Mouse (Mus musculus): ENCODE data around the gene Khsrp. TPM values are rescaled to one million over a fixed set of nuclear protein-coding genes. Genes with fewer than 3 reads are reported as not detected.
"Not testable (repeated sequence)": the region's sequence is repeated elsewhere in the genome, so short reads cannot be mapped to it uniquely, and the experiment has no call there.

Gene Khsrp
- polyA plus RNA-seq (2012; rRNA removed): 45.6 and 60.9 TPM in 2 replicates

DNA sequence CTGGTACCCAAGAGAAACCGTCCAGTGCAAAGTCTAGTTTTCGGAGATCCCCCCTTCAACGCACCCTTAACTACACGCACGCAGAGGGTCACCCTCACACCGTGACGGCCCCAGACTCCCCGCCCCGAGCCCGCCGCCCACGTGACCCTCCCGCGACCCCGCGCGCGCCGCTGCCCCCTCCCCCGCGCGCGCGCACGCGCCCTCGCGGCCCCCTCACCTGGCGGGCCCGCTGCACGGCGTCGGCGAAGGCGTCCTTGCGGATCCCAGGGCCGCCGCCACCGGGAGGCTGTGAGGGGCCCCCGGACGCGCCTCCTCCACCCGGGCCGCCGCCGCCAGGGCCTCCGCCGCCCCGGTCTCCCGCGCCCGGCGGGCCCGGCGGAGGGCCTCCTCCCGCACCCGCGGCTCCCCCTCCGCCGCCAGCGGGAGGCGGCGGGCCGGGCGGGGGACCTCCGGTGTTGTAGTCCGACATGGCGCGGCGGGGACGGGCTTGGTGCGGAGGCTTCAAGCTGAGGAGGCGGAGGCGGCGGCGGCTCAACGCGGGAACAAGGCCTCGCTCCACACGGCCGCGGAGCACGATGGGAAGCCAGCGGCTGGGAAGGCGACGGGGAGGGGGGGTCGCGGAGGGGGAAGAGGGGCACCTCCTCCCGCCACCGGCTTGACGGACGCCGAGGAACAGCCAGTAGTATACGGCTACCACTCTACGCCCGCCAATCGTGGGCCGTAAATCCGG lies at the start of gene Khsrp:
Gene Khsrp, minus strand, starts transcription at position 592 of the 730 bp plus-strand sequence.
- DNase-seq (ENCODE audit: low read depth, low spot score): no peak
- 1% methylated on average over 97 of the region's 99 CpGs for WGBS

GRCm38 (mm10) chr17:57079919-57080318 lies 48.6 kb upstream of the Khsrp start:
- no peak for DNase-seq (ENCODE audit: low read depth, low spot score)
- WGBS: 42% methylated on average over 3 of the region's 3 CpGs

- DNase-seq (ENCODE audit: low read depth, low spot score): no peak
- 52% methylated on average over 6 of the region's 6 CpGs for WGBS
Observed at GRCm38 (mm10) chr17:57078336-57078735, 47.0 kb upstream of the Khsrp start, which contains the start of gene Dennd1c. Dennd1c (minus strand) TSS chr17:57078514.

- no peak for DNase-seq (ENCODE audit: low read depth, low spot score)
- 38% methylated on average over 3 of the region's 3 CpGs for WGBS
Observed at GRCm38 (mm10) chr17:57076916-57077315, 45.6 kb upstream of the Khsrp start.

GRCm38 (mm10) chr17:57070699-57071098 lies 39.4 kb upstream of the Khsrp start:
- 11% methylated on average over 11 of the region's 11 CpGs for WGBS
- no peak for DNase-seq (ENCODE audit: low read depth, low spot score)

DNA sequence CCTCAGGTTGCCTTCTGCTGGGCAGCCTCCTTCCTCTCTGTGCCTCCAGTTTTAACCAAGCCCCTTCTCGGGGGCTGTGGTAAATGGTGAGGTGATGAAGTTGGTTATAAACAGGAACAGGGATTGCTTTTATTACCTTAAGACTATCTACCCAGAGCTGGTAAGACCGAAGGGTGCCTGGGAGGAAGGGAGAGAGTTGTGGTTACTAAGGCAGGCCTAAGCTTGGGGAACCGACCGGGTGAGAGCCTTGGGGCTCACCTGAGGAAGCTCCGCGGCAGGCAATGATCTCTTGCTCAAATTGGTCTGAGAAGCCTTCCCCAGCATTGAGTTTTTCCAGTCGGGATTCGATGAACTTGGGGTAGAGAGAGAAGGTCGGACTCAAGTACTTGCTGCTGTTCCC lies 39.0 kb upstream of the Khsrp start:
- no peak for DNase-seq (ENCODE audit: low read depth, low spot score)
- 13% methylated on average over 9 of the region's 9 CpGs for WGBS

DNA sequence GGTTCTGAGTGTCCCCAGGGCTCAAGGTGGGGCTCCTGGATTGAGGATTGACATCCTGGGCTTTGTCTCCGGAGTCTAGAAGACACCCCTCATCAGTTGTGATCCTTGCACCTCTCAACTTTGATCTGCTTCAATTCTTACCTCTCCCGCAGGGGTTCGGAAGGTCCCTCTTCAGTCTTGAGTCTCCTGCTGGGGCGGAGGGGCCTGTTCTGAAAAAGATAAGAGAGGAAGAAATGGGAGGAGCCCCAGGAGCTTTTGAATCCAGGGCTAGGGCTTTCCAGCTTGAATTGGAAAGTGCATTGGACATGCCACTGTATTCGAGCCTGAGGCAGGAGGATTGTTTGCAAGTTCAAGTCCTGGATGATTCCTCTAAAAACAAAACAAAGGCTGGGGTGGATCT lies 35.6 kb upstream of the Khsrp start:
- no peak for DNase-seq (ENCODE audit: low read depth, low spot score)
- WGBS: 76% methylated on average over 5 of the region's 5 CpGs

DNA sequence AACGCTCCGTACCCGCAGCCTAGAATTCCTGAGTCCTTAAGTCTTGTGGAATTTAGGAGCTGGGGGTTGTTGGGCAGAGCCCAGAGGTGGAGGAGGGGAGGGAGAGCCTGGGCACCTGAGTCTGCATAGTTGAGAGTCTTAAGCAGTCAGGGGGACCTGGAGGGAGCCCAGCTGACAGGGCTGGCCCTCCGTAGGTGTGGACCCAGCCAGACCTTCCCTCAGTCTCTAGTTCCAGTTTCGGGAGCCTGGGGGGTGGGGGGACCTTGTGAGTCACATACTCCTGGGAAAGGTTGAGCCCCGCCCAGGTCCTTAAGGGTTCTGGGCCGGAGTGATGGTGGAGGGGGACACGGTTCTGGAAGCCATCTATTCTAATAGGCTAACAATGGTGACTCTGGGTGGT lies 31.7 kb upstream of the Khsrp start:
- no peak for DNase-seq (ENCODE audit: low read depth, low spot score)
- WGBS: 15% methylated on average over 8 of the region's 8 CpGs

GRCm38 (mm10) chr17:57062548-57062947 lies 31.2 kb upstream of the Khsrp start:
- DNase-seq (ENCODE audit: low read depth, low spot score): no peak

DNA sequence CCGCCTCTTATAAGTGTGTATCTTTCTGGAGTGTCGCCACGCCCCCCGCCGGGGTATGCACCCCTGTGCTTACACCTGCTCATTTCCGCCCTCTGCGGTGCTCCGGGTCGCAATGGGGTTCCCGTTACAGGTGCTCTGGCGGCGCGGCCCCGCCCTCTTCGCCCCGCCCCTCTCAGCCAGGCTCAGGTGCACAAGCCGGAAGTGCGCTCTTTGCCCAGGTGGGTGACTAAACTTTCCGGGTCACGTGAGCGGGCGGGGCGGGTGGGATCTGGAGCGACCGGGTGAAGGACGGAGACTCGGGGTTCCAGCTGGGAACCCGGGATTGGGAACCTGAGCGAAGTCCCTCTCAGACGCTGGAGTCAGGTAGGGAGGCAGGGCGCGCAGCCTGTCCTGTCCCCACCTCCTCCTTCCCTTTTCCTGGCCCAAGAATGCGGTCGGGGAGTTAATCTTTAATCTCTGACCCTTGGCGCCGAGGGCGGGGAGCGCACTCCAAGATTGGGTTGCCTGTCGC lies 30.7 kb upstream of the Khsrp start:
- 1% methylated on average over 39 of the region's 39 CpGs for WGBS
- DNase-seq (ENCODE audit: low read depth, low spot score): peak; percentile 86

More at GRCm38 (mm10) chr17:57062548-57062947, 31.2 kb upstream of the Khsrp start:
- WGBS: 2% methylated on average over 22 of the region's 22 CpGs

DNA sequence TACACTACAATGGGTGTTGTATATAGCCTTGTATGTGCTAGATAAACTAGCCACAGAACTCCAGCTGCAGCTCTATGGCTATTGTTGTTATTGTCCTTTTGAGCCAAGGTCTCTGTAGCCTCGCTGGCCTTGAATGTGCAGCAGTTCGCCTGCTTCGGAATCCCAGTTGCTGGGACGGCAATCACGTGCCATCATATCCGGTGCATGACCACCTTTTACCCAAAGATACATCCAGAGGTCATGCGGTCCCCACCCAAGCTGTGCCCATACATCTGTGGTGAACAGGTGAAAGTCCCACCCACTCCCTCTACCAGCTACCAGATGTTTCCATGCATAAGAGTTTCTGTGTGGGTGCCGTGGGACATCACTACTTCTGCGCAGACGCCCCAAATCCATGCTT lies 29.7 kb upstream of the Khsrp start:
- DNase-seq (ENCODE audit: low read depth, low spot score): peak; percentile 42
- WGBS: 21% methylated on average over 10 of the region's 10 CpGs

DNA sequence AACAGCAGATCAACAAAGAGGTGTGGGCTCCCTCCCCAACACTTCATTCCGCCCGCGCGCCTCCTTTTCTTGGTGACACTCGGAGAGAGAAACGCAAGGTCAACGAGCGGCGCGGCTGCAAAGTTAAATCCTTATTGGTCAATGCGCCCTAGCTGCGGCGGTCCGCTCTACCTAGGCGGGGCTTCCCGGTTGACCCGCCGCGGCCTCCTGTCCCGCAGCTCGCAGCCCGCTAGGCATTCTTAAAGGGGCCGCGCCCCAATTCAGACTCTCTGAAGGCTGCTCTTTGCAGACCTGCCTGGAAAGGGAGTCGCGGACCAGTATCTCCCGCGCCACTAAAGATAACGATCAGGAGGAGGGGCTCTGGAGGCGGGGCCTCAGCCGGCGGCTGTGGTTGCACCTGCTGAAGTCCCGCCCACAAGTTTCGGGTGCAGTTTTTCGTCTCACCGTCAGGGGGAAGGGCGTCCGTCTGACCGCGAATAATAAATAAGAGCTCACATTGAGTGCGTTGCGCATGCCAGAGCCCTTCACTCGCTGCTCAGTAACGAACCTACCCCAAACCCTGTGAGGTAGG lies 29.0 kb upstream of the Khsrp start:
- peak; percentile 93 for DNase-seq (ENCODE audit: low read depth, low spot score)
- WGBS: under 1% methylated on average over 44 of the region's 44 CpGs

DNA sequence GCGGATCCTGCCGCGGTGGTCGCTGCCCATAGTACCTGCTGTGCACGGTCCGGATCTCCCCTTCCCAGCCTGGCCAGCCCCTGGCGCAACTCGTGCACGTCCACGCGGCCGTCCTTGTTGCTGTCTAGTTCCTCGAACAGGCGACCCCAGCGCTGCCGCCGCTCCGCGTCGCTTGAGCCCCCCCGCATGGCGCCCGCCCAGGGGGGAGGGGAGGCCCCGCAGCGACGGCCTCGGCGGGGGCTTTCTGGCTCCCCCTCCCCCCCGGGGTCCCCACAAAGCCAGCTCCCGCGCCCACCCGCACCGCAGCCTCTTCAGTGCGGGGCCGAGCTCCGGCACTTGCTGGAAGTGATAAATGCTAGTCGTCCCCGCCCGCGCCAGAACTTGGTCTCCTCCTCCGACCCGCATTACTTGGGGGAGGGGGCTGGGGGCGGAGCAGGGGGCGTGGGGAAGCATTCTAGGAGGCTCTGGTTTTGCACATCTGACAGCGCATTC lies 28.2 kb upstream of the Khsrp start, which contains the start of gene Slc25a23:
Gene Slc25a23, minus strand, starts transcription at position 378 of the 492 bp plus-strand sequence.
- DNase-seq (ENCODE audit: low read depth, low spot score): no peak
- 0% methylated on average over 34 of the region's 45 CpGs for WGBS

GRCm38 (mm10) chr17:57058891-57059485 lies 27.7 kb upstream of the Khsrp start, which contains the start of gene Crb3:
Crb3 (plus strand) TSS chr17:57059105.
- DNase-seq (ENCODE audit: low read depth, low spot score): no peak
- WGBS: 5% methylated on average over 13 of the region's 22 CpGs

- DNase-seq (ENCODE audit: low read depth, low spot score): no peak
- WGBS: 70% methylated on average over 3 of the region's 3 CpGs
Observed at GRCm38 (mm10) chr17:57056246-57056645, 24.9 kb upstream of the Khsrp start.

- DNase-seq (ENCODE audit: low read depth, low spot score): not testable (repeated sequence)
Observed at GRCm38 (mm10) chr17:57051679-57052078, 20.4 kb upstream of the Khsrp start.

DNA sequence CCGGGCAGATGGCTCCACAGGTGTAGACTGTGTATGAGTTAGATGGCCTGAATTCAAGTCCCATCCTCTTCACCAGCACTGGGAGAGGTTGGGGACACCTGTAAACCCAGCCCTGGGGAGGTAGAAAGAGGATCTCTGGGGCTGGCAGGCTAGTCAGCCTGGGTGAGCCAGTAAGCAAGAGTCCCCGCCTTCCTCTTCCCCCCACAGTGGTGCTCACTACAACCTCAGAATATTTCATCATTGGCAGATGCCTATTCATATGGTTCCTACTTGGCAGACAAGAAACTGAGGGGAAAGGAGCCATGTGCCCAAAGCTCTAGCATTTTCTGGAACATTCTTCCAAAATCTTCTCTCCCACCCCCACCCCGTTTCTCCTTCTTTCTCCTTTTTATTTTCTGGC lies 17.5 kb upstream of the Khsrp start:
- no peak for DNase-seq (ENCODE audit: low read depth, low spot score)
- 92% methylated on average over 3 of the region's 3 CpGs for WGBS

More at GRCm38 (mm10) chr17:57051679-57052078, 20.4 kb upstream of the Khsrp start:
- WGBS: 87% methylated on average over 4 of the region's 4 CpGs

DNA sequence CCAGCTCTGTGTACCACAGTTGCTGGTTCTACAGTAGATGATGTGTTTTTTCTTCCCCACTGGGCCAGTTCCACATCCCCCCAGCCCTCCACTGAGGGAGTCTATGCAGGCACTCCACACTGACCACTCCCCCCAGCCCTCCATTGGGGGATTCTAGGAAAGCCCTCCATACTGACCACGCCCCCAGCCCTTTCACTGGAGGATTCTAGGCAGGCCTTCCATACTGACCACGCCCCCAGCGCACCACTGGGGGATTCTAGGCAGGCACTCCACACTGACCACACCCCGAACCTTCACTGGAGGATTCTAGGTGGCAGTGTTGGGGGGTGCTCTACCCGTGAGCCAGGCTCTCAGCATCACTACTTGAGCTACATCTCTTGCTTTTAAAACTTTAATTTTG lies 16.1 kb upstream of the Khsrp start:
- WGBS: 79% methylated on average over 5 of the region's 5 CpGs
- DNase-seq (ENCODE audit: low read depth, low spot score): no peak

DNA sequence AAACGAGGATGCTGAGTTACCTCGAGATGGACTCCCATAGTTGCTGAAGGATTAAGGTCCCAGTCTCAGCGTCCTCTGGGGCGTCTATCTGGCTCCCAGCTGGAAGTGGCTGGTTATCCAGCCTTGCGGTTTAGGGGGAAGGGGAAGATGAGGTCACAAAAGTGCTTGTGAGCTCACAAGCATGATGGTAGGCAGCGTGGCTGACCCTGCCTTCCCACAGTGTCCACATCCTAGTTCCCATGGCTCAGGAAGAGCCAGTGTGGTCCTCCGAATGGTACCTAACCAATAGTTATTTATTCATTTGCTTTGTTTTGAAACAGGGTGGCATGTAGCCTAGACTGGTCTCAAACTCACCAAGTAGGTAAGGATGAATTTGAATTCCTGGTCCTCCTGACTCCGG lies 10.2 kb upstream of the Khsrp start, which contains the start of gene Slc25a41:
Gene Slc25a41, minus strand, starts transcription at position 101 of the 400 bp plus-strand sequence.
- DNase-seq (ENCODE audit: low read depth, low spot score): no peak
- WGBS: 68% methylated on average over 8 of the region's 8 CpGs

GRCm38 (mm10) chr17:57038978-57039377 lies 7.7 kb upstream of the Khsrp start:
- no peak for DNase-seq (ENCODE audit: low read depth, low spot score)
- 45% methylated on average over 8 of the region's 8 CpGs for WGBS
